Mouse (Mus musculus): ENCODE data around the gene Nek8.

DNA sequence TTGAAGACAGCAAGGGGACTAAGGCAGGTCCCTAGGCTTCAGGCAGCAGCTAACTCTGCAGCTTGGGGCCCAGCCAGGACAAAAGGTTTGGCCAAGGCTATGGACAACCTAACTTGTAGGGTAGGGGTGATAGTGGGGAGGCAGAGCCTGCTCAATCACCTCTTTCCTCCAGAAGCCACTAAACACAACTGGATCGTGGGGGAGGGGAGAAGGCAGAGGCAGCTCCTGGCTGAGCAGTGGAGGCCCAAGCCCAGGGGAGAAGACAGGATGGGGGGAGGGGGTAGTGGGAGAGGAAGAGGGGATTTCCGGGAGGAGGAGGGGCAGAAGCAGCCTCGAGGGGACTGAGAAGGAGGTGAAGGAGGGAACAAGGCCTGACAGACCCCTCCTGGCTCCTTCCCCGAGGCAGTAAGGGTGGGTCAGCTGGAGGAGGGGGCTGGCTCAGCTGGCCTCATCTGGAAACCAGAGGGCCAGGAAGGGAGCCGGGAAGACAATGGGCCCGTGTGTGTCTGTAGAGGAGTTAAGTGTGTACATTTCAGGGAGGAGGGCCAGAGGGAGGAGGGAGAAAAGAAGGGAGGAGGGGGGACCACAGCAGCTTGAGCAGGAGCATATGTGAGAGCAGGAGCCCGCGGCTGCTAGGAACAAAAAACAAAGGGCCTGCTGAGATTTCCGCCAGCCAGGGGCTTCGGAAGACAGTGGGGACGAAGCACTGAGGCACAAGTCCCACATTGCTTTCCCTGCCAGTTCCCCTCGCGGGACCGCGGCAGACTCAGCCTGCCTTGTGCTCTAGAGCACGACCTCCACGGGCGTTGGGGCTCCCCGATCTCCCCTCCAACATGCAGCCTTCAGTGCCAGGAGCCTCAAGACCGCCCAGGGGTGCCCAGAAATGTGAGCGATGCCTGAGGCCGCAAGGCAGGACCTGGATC, 12.5 kb downstream of the Nek8 start:
- no peak for TF ChIP-seq POLR2A (IDR thresholded peaks at IDR 0.05; ENCODE audit: borderline replicate concordance, insufficient read depth, low read length)
- no peak for TF ChIP-seq CTCF (IDR thresholded peaks at IDR 0.05; ENCODE audit: borderline replicate concordance, insufficient read depth, low read depth, low read length)

Measured in cerebellum, adult 2 months (tissue).